Mouse (Mus musculus) forebrain, embryonic 14.5 days (tissue): ENCODE data around the gene Psmd11. TPM values are rescaled to one million over a fixed set of nuclear protein-coding genes. Genes with fewer than 3 reads are reported as not detected.
"Not testable (repeated sequence)": the region's sequence is repeated elsewhere in the genome, so short reads cannot be mapped to it uniquely, and the experiment has no call there.

ENCODE experiments used
- ATAC-seq: fragments of 200-750 bp; cut with Nextera tagmentation; 2 replicates; pipeline ENCODE4 v1.8.0; 2017; ENCODE audit warnings: mild to moderate bottlenecking, moderate library complexity
- DNase-seq: peaks from one replicate; pipeline ENCODE4 v3.0.0-alpha.2; 2015; ENCODE audit warnings: low spot score
- H3K27ac ChIP-seq: fragments of 300-500 bp; sonication (generic); 2 replicates; pipeline ENCODE4 v1.5.1; 2014; ENCODE audit warnings: low read depth, mild to moderate bottlenecking, control low read depth, low read length, moderate library complexity
- H3K27me3 ChIP-seq: fragments of 300-500 bp; sonication (generic); replicated peaks from 2 replicates; pipeline ENCODE4 v1.6.1; 2014; ENCODE audit warnings: low read length, control low read depth, mixed read lengths; ENCODE audit not compliant: control insufficient read depth, insufficient read depth
- H3K36me3 ChIP-seq: fragments of 300-500 bp; sonication (generic); 2 replicates; pipeline ENCODE4 v1.6.1; 2014; ENCODE audit warnings: low read length, control low read depth; ENCODE audit not compliant: control insufficient read depth, insufficient read depth
- H3K4me1 ChIP-seq: fragments of 300-500 bp; sonication (generic); 2 replicates; pipeline ENCODE4 v1.6.1; 2014; ENCODE audit warnings: antibody characterized with exemption, low read length, control low read depth; ENCODE audit not compliant: control insufficient read depth, insufficient read depth
- H3K4me2 ChIP-seq: fragments of 300-500 bp; sonication (generic); 2 replicates; pipeline ENCODE4 v1.6.1; 2014; ENCODE audit warnings: mild to moderate bottlenecking, control low read depth, low read length
- H3K4me3 ChIP-seq: fragments of 300-500 bp; sonication (generic); 2 replicates; pipeline ENCODE4 v1.5.1; 2014; ENCODE audit warnings: low read depth, low read length, control low read depth
- H3K9ac ChIP-seq: fragments of 300-500 bp; sonication (generic); 2 replicates; pipeline ENCODE4 v1.6.1; 2014; ENCODE audit warnings: mild to moderate bottlenecking, low read length, control low read depth, moderate library complexity
- H3K9me3 ChIP-seq: fragments of 300-500 bp; sonication (generic); replicated peaks from 2 replicates; pipeline ENCODE4 v1.6.1; 2016; ENCODE audit warnings: low read length, control low read depth, mixed read lengths; ENCODE audit not compliant: control insufficient read depth
- WGBS: fragments of 180-500 bp; shearing (Covaris S2); extraction: QIAGEN DNeasy Blood & Tissue Kit; methylation state at CpG from one replicate; pipeline ENCODE4 v1.1.7; 2014; 5-methylcytosine and 5-hydroxymethylcytosine counted together
- polyA plus RNA-seq: library from polyadenylated mRNA; unstranded; fragments of >200 nt; fragmentation: Nextera tagmentation; extraction: Ambion mirVana; gene quantifications from 2 replicates; pipeline ENCODE4 v1.2.1, GENCODE M21; 2014

The Psmd11 gene
- polyA plus RNA-seq, 1 experiment from 2014 or later: 340 TPM

DNA sequence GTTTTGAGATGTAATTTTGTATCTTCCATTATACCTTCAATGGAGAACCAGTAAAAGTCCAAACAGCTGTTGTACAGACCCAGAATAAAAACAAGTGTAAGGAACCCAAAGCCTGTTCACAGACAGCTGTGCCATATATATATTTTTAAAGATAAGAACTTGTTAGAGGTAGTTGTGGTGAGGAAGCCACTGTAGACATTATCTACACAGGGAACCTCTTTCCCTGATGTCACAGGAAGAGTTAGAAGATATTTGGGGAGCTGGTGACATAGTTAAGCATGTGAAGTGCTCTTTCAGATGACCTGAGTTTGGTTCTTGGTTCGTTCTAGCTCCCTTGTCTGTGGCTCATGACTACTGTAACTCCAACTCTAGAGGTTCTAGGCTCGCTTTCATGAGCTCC, 3.7 kb upstream of the Psmd11 start:
- H3K4me2 ChIP-seq: no peak overlapping the region
- H3K9ac ChIP-seq: no peak overlapping the region
- H3K27ac ChIP-seq: no peak overlapping the region
- no peaks in the 10 kb centered on the region for H3K36me3 ChIP-seq
- no peaks in the 10 kb centered on the region for H3K27me3 ChIP-seq
- peaks cover 5% of the 10 kb centered on the region for H3K4me1 ChIP-seq
- H3K4me3 ChIP-seq: no peak overlapping the region
- H3K9me3 ChIP-seq: no peaks in the 10 kb centered on the region
- WGBS: 80% methylated on average over 2 of the region's 2 CpGs
- no peak for DNase-seq
- ATAC-seq: no peak

DNA sequence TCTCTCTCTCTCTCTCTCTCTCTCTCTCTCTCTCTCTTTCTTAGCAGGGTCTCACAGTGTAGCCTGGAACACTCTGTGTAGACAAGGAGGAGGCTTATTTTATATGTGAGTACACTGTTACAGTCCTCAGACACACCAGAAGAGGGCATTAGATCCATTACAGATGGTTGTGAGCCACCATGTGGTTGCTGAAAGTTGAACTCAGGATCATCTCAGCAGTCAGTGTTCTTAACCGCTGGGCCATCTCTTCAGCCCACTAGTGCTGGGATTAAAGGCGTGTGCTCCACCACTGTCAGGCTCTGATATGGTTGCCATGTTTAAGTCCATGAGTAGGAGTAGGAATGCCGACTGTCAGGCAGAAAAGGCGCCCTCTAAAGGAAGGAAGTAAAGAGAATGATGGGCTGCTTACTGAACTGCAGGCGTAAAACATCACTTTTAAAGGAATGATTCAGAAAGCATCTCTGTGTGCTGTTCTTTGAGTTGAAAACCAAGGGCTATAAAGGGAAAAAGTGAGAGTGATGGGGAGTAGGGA, 3.1 kb upstream of the Psmd11 start:
- H3K9ac ChIP-seq: no peak overlapping the region
- no peak overlapping the region for H3K4me2 ChIP-seq
- H3K4me3 ChIP-seq: no peak overlapping the region
- peaks cover 8% of the 10 kb centered on the region for H3K4me1 ChIP-seq
- WGBS: 59% methylated on average over 5 of the region's 5 CpGs
- no peak for ATAC-seq
- H3K27me3 ChIP-seq: no peaks in the 10 kb centered on the region
- H3K36me3 ChIP-seq: no peaks in the 10 kb centered on the region
- no peak overlapping the region for H3K27ac ChIP-seq
- H3K9me3 ChIP-seq: no peaks in the 10 kb centered on the region
- no peak for DNase-seq

DNA sequence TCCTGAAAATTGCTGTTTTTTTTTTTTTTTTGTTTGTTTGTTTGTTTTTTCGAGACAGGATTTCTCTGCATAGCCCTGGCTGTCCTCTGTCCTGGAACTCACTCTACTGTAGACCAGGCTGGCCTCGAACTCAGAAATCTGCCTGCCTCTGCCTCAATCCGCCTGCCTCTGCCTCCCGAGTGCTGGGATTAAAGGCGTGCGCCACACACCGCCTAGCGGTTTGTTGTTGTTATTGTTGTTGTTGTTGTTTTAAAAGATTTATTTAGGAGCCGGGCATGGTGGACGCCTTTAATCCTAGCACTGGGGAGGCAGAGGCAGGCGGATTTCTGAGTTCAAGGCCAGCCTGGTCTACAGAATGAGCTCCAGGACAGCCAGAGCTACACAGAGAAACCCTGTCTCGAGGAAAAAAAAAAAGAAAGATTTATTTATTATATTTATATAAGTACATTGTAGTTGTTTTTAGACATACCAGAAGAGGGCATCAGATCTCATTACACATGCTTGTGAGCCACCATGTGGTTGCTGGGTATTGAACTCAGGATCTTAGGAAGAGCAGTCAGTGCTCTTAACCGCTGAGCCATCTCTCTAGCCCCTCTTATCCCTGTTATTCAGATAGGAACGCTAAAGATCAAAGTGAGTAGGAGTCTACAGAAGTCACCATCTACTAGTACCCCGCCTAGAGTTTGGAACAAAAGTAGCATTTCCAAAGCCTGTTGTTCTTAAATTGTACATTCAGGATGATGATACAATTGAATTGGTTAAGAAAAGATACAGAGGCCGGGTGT, 2.2 kb upstream of the Psmd11 start:
- DNase-seq, ATAC-seq, H3K4me3 ChIP-seq, H3K27me3 ChIP-seq, H3K27ac ChIP-seq, H3K9ac ChIP-seq, H3K36me3 ChIP-seq, H3K9me3 ChIP-seq, H3K4me1 ChIP-seq, H3K4me2 ChIP-seq: not testable (repeated sequence)
- 80% methylated on average over 16 of the region's 16 CpGs for WGBS

DNA sequence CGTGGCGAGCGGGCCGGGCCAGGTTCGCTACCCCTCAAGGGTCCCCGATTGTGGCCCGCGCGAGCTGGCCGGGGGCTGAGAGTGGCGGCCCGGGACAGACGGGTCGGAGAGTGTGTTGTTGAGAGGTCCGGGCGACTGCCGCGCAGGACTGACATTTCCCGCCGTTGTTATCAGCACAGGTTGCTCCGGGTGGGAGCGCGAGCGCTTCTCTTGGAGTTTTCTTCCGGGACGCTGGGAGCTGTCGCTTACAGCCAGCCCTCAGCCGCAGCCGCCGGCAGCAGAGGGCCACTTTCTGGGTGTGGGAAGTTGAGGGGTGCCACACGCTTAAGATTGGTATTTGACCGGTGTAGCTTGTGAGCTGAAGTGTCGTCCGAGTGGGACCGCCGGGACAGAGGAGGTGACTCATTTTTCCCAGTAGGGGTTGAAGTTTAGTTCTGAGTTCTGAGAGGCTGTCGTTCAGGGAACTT, 627 bp downstream of the Psmd11 start:
- Histone ChIP-seq H3K27ac (peak overlapping the region; percentile 81), H3K4me2 (peak overlapping the region; percentile 90), H3K4me3 (peak overlapping the region; percentile 96), H3K9me3 (no peaks in the 10 kb centered on the region), H3K9ac (peak overlapping the region; percentile 85), H3K27me3 (no peaks in the 10 kb centered on the region), H3K4me1 (peaks cover 8% of the 10 kb centered on the region), H3K36me3 (peaks cover 20% of the 10 kb centered on the region)
- DNase-seq (peak; percentile 30), ATAC-seq (no peak)
- WGBS: under 1% methylated on average over 37 of the region's 37 CpGs

DNA sequence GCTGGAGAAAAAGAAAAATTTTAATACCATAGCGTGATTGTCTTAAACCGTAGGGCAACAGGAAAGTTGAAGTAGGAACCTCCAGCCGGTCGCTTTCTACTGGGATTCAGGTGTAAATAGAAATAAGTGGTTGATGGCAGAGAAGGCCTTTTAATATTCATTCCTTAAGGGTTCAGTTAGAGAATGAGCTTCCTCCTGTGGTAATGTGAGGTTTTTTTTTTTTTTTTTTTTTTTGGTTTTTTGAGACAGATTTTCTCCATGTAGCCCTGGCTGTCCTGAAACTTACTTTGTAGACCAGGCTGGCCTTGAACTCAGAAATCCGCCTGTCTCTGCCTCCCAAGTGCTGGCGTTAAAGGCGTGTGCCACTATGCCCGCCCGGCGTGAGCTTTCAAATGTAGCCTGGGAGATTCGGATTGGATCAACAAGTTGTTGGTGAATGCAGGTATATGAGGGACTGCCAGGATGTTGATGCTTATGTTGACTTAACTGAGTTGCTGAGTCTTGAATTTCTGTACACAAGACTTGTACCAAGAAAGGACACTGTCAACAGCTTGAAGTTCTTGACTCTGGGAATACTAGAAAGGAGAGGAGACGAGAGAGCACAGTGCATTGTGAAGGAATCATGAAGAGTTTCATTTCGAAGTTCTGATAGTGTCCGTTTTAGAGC, 1.2 kb downstream of the Psmd11 start:
- H3K4me1 ChIP-seq: peaks cover 8% of the 10 kb centered on the region
- peak overlapping the region; percentile 90 for H3K4me2 ChIP-seq
- WGBS: 63% methylated on average over 14 of the region's 14 CpGs
- H3K4me3 ChIP-seq: peak overlapping the region; percentile 96
- no peaks in the 10 kb centered on the region for H3K27me3 ChIP-seq
- H3K27ac ChIP-seq: no peak overlapping the region
- DNase-seq: no peak
- H3K9me3 ChIP-seq: no peaks in the 10 kb centered on the region
- peaks cover 24% of the 10 kb centered on the region for H3K36me3 ChIP-seq
- H3K9ac ChIP-seq: peak overlapping the region; percentile 85
- no peak for ATAC-seq

DNA sequence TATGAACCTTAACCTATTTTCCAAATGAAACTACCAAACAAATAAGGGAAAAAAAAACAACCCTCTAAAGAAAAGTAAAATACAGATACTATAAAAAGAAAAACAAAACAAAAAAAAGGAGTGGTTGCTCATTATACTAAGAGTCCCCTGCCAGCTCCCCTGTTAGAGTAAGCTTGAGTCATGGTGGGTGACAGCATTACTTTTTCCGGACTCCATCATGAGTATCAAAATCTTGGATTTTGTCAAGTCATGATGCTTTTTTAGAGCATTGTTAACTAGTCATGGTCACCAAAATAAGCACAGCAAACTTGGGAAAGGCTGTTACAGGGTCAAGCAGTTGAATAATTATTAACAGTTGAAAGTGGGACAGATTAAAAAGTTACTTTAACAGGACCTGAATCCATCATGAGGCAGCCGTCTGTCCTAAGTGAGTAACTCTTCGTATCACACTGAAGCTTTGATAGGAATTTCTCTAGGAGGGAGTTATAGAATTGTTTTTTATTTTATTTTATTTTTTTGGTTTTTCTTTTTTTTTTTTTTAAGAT, 2.0 kb downstream of the Psmd11 start:
- no peak overlapping the region for H3K27ac ChIP-seq
- H3K4me1 ChIP-seq: peaks cover 8% of the 10 kb centered on the region
- H3K36me3 ChIP-seq: peaks cover 30% of the 10 kb centered on the region
- ATAC-seq (no peak), DNase-seq (no peak)
- no peak overlapping the region for H3K9ac ChIP-seq
- H3K9me3 ChIP-seq: no peaks in the 10 kb centered on the region
- H3K27me3 ChIP-seq: no peaks in the 10 kb centered on the region
- no peak overlapping the region for H3K4me3 ChIP-seq
- WGBS: 93% methylated on average over 3 of the region's 3 CpGs
- no peak overlapping the region for H3K4me2 ChIP-seq

DNA sequence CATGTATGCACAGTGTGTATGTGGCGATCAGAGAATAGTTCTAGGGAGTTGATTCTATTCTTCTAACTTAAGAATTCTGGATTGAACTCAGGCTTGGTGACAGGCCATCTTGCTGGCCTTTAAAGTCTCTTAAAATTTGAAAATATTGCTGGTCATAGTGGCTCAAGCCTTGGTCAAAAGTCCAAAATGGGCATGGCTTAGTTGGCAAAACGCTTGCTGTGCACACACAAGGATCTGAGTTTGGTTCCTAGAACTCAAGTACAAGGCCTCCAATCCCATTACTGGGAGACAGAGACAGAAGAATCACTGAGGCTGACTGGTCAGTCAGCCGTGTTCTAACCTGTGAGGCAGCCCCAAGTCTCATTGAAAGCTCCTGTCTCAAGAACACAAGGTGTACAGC, 18.5 kb downstream of the Psmd11 start:
- Histone ChIP-seq H3K27me3 (no peaks in the 10 kb centered on the region), H3K36me3 (peaks cover 60% of the 10 kb centered on the region), H3K4me3 (no peak overlapping the region), H3K9ac (no peak overlapping the region), H3K4me2 (no peak overlapping the region), H3K4me1 (no peaks in the 10 kb centered on the region), H3K27ac (no peak overlapping the region), H3K9me3 (no peaks in the 10 kb centered on the region)
- WGBS: 93% methylated on average over 3 of the region's 3 CpGs
- ATAC-seq: no peak
- no peak for DNase-seq

DNA sequence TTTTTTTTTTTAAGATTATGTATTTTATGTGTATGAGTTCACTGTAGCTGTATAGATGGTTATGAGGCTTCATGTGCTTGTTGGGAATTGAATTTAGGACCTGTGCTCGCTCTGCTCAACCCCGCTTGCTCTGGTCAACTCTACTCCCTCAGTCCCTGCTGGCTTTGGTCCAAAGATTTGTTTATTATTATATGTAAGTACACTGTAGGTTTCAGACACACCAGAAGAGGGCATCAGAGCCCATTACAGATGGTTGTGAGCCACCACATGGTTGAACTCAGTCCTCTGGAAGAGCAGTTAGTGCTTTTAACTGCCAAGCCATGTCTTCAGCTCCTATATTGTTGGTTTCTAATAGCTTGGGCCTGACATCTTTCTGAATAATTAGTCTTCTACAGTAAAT, 21.4 kb downstream of the Psmd11 start:
- H3K27me3 ChIP-seq: no peaks in the 10 kb centered on the region
- no peaks in the 10 kb centered on the region for H3K4me1 ChIP-seq
- H3K9me3 ChIP-seq: no peaks in the 10 kb centered on the region
- peaks cover 61% of the 10 kb centered on the region for H3K36me3 ChIP-seq
- H3K4me2 ChIP-seq: no peak overlapping the region
- H3K27ac ChIP-seq: no peak overlapping the region
- DNase-seq (no peak), ATAC-seq (no peak)
- WGBS: 94% methylated on average over 2 of the region's 2 CpGs
- H3K4me3 ChIP-seq: no peak overlapping the region
- H3K9ac ChIP-seq: no peak overlapping the region

DNA sequence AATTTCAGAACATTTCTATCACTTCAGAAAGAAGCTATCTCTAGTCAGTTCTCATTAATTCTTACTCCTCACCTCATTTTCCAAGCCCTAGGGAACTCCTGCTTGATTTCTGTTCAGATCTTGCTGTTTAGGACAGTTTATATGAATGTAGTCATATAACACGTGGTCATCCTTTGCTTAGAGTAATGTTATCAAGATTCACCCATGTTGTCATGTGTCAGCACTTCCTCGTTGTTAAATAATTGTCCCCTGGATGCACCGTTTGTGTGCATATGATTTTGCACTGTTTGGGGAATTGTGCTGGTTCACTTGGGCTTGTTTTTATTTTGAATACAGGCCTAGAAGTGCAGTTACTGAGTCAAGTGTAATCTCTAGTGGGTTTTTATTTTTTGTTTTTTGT, 23.8 kb downstream of the Psmd11 start:
- Histone ChIP-seq H3K9ac (no peak overlapping the region), H3K36me3 (peaks cover 61% of the 10 kb centered on the region), H3K27me3 (no peaks in the 10 kb centered on the region), H3K9me3 (no peaks in the 10 kb centered on the region), H3K4me3 (no peak overlapping the region), H3K4me1 (no peaks in the 10 kb centered on the region), H3K27ac (no peak overlapping the region), H3K4me2 (no peak overlapping the region)
- WGBS: 95% methylated on average over 3 of the region's 3 CpGs
- no peak for ATAC-seq
- DNase-seq: no peak
